Mouse (Mus musculus) adrenal gland, postnatal 14 days (tissue): Measurements from ENCODE around the gene Alk. TPM values are rescaled to one million over a fixed set of nuclear protein-coding genes. Genes with fewer than 3 reads are reported as not detected.

Experiments
- DNase-seq: peaks from one replicate; pipeline ENCODE4 v3.0.0; 2021; ENCODE audit warnings: mixed read lengths
- total RNA-seq: library from RNA; stranded (reverse); gene quantifications from 2 replicates; pipeline ENCODE4 v1.2.3, GENCODE M21; 2021

The Alk gene
- total RNA-seq, 1 experiment from 2014 or later = not detected

DNA sequence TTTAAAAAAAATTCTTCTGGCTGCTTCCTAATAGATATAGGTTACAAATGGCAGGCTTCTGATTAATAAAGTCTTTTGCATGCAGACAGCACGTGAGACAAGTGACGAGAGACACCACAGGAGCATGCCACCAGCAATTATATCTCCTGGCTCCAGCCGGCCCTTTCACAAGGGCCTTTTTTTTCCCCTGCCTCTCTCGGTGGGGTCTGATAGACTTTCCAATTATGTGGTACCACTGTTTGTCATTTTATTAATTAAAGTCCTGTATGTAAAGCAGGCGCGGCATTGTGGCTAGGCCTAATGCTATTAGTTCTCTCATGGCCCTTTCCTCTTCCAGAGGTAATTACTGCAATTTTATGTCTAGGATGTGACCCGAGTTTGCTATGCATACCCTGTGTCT lies 630.7 kb downstream of the Alk start:
- no peak for DNase-seq

GRCm38 (mm10) chr17:71967356-71967755 lies 637.1 kb downstream of the Alk start:
- no peak for DNase-seq

- peak; percentile 58 for DNase-seq
Measured at GRCm38 (mm10) chr17:71965733-71966606, 638.5 kb downstream of the Alk start.

- DNase-seq = no peak
Measured at GRCm38 (mm10) chr17:71964610-71965009, 639.8 kb downstream of the Alk start.

DNA sequence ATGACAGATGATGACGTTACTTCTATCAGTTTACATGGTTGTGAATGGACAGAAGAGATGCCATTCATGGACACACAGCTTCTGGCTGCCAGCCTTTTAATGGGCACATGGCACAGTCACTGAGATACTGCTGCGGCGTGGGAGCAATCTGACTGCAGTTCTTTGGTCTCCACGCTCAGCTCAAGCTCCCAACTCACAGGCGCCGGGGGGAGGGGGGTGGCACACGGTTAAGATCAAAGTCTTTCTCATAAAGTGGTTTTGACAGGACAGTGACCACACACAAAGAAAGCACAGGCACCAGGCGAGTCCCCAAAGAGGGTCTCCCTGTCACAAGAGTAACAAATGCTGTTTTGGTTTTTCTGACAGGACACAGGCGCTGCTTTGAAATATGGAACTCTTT lies 641.7 kb downstream of the Alk start:
- no peak for DNase-seq

DNA sequence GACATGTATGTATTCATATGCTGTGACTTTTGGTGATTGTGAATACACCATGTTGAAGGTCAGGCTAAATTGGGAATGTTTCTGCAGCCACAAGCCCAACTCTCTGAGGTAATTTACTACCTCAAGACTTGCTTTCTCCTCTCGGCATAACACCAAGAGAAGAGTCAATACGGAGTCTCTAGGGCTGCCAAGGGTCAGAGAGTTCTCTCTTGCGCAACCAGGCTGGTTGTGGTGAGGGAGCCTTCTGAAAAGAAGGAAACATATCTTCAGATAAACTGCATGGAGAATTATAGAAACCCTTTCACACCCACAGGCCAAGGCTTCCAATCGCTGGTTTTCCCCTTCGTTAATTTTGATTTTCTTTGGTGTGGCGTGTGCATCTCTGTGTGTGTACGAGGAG lies 649.4 kb downstream of the Alk start:
- no peak for DNase-seq

DNA sequence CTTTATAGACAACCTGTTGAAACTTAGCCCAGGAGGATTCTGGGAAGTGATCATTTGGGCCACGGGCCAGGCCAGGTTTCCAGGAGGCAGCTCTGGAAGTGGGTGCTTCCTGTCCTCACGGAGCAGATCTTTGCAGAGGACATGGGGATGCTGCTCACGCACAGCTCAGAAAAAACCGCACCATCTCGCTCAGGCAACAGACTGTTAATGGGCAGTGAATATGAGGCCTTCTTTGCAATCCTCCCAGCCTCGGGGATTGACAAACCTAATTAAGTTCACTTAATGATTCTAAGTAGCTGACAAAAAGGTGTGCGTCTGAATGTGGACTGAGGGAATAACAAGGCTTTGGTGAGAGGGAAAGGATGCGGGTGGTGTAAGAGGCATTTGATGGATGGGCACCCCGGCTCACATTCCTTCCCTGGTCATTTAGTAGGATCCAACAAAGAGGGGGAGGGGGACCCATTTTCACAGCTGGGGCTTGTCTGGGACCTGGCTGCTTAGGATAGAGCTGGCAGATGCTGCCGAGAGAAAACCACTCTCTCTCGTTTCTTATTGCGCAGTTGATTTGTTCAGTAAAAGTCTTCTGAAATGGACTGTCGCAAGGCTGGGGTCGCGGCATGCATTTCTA lies 650.1 kb downstream of the Alk start:
- no peak for DNase-seq

DNA sequence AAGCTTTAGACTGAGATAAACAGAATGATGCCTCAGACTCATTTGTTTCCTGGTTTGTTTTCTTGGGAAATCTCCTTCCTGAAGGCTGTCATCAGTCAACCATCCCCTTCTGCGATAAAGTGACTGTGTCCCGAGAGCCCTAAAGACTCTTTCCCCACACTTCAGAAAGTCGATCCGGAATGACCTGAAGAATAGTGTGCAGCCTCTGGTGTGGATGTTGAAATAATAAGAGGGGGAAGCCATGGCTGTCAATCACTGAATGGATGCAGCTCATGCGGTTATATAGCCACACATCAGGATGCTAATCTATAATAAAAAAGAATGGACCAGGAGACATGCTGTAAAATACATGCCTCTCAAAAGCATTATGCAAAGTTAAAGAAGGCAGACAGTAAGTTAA lies 653.5 kb downstream of the Alk start:
- no peak for DNase-seq

GRCm38 (mm10) chr17:71948687-71949086 lies 655.7 kb downstream of the Alk start:
- no peak for DNase-seq

GRCm38 (mm10) chr17:71947452-71947851 lies 657.0 kb downstream of the Alk start:
- peak; percentile 31 for DNase-seq

DNA sequence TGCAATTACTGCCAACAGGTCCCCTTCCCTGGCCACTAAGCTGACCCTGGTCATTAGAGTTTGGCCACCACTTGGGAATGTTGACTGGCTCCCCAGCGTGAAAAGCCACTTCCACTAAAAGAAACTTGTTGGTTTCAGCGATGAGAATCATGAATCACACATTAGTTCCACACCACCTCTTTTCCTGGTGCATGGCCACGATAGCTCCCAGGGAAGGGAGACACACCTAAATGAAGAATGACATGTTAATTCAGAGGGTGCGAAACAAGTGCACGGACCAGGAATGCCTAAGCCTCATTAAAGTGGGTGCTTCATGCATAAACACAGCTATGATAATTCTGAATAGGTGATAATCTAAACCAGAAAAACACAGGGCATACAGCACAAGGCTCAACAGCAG lies 660.4 kb downstream of the Alk start:
- DNase-seq = no peak

DNA sequence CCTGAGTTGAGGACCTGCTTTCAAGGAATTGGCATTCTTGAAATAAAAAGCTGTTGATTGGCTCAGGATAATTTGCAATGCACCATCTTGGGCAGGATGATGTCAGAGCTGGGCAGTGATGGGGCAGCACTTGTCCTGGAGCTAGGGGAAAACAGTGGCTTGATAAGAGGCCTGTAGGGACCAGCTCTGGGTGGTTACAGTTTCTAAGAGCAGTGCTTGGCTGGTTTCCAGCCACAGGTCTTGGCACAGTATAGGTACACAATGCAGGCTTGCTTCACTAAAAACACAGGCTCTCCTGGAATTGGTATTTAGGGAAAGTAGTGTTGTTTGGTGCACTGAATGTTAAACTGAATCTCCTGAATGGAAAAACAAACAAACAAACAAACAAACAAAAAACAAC lies 662.4 kb downstream of the Alk start:
- no peak for DNase-seq

GRCm38 (mm10) chr17:71941436-71941835 lies 663.0 kb downstream of the Alk start:
- DNase-seq = no peak

DNA sequence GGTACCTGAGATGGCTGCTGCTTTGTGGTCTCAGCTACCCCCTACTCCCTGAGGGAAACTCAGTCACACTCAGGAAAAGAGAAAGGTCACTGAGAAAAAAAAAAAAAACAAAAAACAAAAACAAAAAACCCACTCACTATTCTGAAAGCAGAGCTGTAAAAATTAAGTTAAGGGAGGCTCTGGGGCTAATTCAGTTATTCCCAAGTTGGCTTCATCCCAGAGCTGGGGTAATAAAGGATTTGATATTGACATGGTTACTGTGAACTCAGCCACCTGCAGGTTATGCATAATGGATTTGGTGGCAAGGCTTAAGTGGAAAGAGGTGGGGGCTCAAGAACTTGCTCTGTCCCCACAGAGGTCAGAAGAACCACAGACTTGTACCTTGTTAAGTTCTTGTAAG lies 667.7 kb downstream of the Alk start:
- no peak for DNase-seq

- DNase-seq = no peak
Measured at GRCm38 (mm10) chr17:71935837-71936236, 668.6 kb downstream of the Alk start.

GRCm38 (mm10) chr17:71935336-71935735 lies 669.1 kb downstream of the Alk start:
- no peak for DNase-seq

GRCm38 (mm10) chr17:71914941-71915340 lies 689.5 kb downstream of the Alk start:
- no peak for DNase-seq

DNA sequence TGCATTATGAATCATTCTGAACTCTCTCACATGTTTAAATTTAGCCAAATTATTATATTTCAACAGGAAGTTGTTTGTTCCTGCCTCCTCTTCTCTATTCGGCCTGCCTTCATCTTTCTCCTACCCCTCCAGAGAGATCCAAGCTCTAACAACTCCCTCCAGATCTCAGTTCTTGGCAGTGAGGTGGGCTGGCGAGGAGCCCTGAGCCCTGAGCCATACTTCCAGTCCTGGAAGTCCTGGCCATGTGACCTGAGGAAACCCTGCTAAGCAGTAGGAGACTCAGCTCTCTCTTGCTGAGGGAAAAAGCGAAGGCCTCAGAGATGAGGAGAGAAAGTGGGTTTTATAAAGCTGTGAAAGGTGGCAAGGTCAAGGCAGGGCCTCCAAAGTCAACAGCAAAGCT lies 689.9 kb downstream of the Alk start:
- DNase-seq = peak; percentile 51

- no peak for DNase-seq
Measured at GRCm38 (mm10) chr17:71913188-71913587, 691.2 kb downstream of the Alk start.

DNA sequence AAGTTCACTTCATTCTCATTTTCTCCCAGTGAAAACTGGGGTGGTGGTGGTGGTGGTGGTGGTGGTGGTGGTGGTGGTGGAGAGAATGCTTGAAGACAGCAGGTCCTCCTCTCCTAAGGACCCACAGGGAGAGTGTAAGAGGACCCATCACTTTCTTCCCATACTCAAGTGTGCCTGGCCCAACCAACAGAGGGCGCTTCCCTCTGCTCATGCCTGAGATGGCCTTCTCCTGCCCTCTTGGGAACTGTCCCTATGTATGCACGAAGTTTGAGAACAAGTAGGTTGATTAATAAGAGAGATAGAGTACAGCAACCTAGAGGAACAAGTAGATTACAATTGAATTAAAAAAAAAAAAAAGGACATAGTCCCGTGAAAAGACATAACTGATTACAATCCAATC lies 695.3 kb downstream of the Alk start:
- peak; percentile 28 for DNase-seq

GRCm38 (mm10) chr17:71881369-71881768 lies 723.1 kb downstream of the Alk start:
- no peak for DNase-seq

DNA sequence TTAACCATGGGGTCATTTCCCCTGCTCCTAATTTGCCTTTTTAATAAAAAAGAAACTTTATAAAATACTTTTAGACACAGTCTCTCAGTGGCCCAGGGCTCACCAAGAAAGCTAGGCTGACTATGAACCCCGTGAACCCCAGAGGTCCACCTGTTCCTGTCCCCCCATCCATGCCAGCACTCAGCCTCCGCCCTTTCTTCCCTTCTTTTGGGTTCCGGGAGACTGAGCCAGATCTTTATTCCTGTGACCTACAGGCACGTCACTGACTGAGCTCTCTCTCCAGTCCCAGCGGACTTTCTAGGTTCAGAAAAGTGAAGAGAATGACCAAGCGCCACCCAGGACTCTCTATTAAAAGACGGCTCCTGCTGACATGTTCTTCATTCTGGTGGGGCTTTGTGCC lies 728.9 kb downstream of the Alk start:
- DNase-seq = no peak

- no peak for DNase-seq
Measured at GRCm38 (mm10) chr17:71874795-71875194, 729.6 kb downstream of the Alk start.

DNA sequence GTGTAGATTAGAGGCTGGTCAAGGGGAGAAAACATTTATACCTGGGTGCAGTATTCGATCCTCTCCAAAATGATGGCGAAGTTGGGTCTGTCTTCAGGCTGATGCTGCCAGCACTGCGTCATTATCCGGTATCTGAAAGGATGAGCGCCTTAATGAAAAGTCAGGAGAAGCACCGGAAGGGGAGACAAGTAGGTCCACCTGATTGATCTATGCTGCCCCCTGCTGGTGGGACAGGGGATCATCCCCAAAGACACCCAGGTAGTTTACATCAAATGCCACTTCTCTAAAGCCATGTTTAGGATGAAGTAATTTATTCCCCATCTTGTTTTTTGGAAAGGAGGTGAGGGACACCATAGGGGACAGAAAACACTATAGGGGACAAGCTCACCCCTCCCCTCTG lies 730.4 kb downstream of the Alk start:
- DNase-seq = peak; percentile 85
